Mouse (Mus musculus) embryonic facial prominence, embryonic 12.5 days (tissue): ENCODE results near the gene Manba. TPM values are rescaled to one million over a fixed set of nuclear protein-coding genes. Genes with fewer than 3 reads are reported as not detected.

Source experiments
- ATAC-seq: fragments of 200-750 bp; cut with Nextera tagmentation; 2 replicates; pipeline ENCODE4 v1.8.0; 2017; ENCODE audit not compliant: insufficient number of reproducible peaks, insufficient read depth, low FRiP score, low TSS enrichment
- H3K27ac ChIP-seq: fragments of 300-500 bp; sonication (generic); 2 replicates; pipeline ENCODE4 v1.5.1; 2016; ENCODE audit warnings: mild to moderate bottlenecking
- H3K27me3 ChIP-seq: fragments of 300-500 bp; sonication (generic); 2 replicates; pipeline ENCODE4 v1.6.1; 2016; ENCODE audit warnings: mild to moderate bottlenecking, moderate library complexity
- H3K36me3 ChIP-seq: fragments of 300-500 bp; sonication (generic); 2 replicates; pipeline ENCODE4 v1.6.1; 2016; ENCODE audit warnings: mild to moderate bottlenecking
- H3K4me1 ChIP-seq: fragments of 300-500 bp; sonication (generic); 2 replicates; pipeline ENCODE4 v1.6.1; 2016
- H3K4me2 ChIP-seq: fragments of 300-500 bp; sonication (generic); replicated peaks from 2 replicates; pipeline ENCODE4 v1.6.1; 2016; ENCODE audit warnings: mild to moderate bottlenecking, moderate library complexity
- H3K4me3 ChIP-seq: fragments of 300-500 bp; sonication (generic); 2 replicates; pipeline ENCODE4 v1.5.1; 2016; ENCODE audit warnings: mild to moderate bottlenecking
- H3K9ac ChIP-seq: fragments of 300-500 bp; sonication (generic); 2 replicates; pipeline ENCODE4 v1.6.1; 2016; ENCODE audit warnings: mild to moderate bottlenecking, moderate library complexity
- H3K9me3 ChIP-seq: fragments of 300-500 bp; sonication (generic); 2 replicates; pipeline ENCODE4 v1.6.1; 2016; ENCODE audit warnings: mild to moderate bottlenecking, moderate library complexity
- WGBS: fragments of 180-500 bp; shearing (Covaris S2); methylation state at CpG from one replicate; pipeline ENCODE4 v1.1.7; 2016; 5-methylcytosine and 5-hydroxymethylcytosine counted together
- polyA plus RNA-seq: library from polyadenylated mRNA; unstranded; fragments of >200 nt; fragmentation: Nextera tagmentation; extraction: Ambion mirVana; gene quantifications from 2 replicates; pipeline ENCODE4 v1.2.1, GENCODE M21; 2016

Manba gene
- polyA plus RNA-seq, 1 experiment from 2014 or later = 5.1 TPM

- H3K4me2 ChIP-seq = no peak overlapping the region
- no peaks in the 10 kb centered on the region for H3K27me3 ChIP-seq
- no peak overlapping the region for H3K9ac ChIP-seq
- H3K9me3 ChIP-seq = no peaks in the 10 kb centered on the region
- no peak overlapping the region for H3K27ac ChIP-seq
- no peak for ATAC-seq
- 83% methylated on average over 4 of the region's 5 CpGs for WGBS
- H3K4me1 ChIP-seq = no peaks in the 10 kb centered on the region
- no peak overlapping the region for H3K4me3 ChIP-seq
- no peaks in the 10 kb centered on the region for H3K36me3 ChIP-seq
These were observed 48.7 kb downstream of the Manba start for GRCm38 (mm10) chr3:135534103-135534502.

- no peak for ATAC-seq
- no peaks in the 10 kb centered on the region for H3K27me3 ChIP-seq
- H3K4me1 ChIP-seq = no peaks in the 10 kb centered on the region
- H3K4me2 ChIP-seq = no peak overlapping the region
- no peak overlapping the region for H3K9ac ChIP-seq
- H3K36me3 ChIP-seq = no peaks in the 10 kb centered on the region
- WGBS = 68% methylated on average over 13 of the region's 13 CpGs
- no peak overlapping the region for H3K4me3 ChIP-seq
- H3K9me3 ChIP-seq = no peaks in the 10 kb centered on the region
- no peak overlapping the region for H3K27ac ChIP-seq
These were observed 61.0 kb downstream of the Manba start for GRCm38 (mm10) chr3:135546212-135546923.

DNA sequence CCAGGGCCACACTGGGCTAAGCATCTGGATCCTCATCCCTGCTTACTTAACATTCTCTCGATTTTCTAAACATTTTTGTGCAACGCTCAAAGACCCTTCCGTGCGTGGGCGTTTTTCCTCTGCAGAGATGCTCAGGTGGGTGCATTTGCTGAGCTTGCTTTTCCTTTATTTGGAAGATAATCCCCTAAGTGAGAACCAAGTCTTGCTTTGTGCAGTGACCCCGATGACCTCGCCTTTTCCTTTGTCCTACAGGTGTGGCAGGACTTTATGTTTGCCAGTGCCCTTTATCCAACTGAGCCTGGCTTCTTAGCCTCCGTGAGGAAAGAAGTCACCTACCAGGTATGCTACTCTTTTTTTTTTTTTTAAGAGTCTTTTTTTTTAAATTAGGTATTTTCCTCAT is 61.9 kb downstream of the Manba start:
- H3K9me3 ChIP-seq = no peaks in the 10 kb centered on the region
- 74% methylated on average over 8 of the region's 8 CpGs for WGBS
- no peaks in the 10 kb centered on the region for H3K36me3 ChIP-seq
- no peaks in the 10 kb centered on the region for H3K27me3 ChIP-seq
- no peaks in the 10 kb centered on the region for H3K4me1 ChIP-seq
- ATAC-seq = no peak
- no peak overlapping the region for H3K4me3 ChIP-seq
- H3K27ac ChIP-seq = no peak overlapping the region
- no peak overlapping the region for H3K9ac ChIP-seq
- no peak overlapping the region for H3K4me2 ChIP-seq

- WGBS = 66% methylated on average over 5 of the region's 5 CpGs
- Histone ChIP-seq H3K9me3 (no peaks in the 10 kb centered on the region), H3K4me2 (no peak overlapping the region)
These were observed 67.5 kb downstream of the Manba start for GRCm38 (mm10) chr3:135552874-135553273.

GRCm38 (mm10) chr3:135555192-135555591 is 69.8 kb downstream of the Manba start:
- H3K4me1 ChIP-seq = no peaks in the 10 kb centered on the region
- 75% methylated on average over 6 of the region's 6 CpGs for WGBS
- no peak for ATAC-seq
- H3K4me2 ChIP-seq = no peak overlapping the region
- H3K36me3 ChIP-seq = no peaks in the 10 kb centered on the region
- no peaks in the 10 kb centered on the region for H3K9me3 ChIP-seq
- no peaks in the 10 kb centered on the region for H3K27me3 ChIP-seq
- H3K9ac ChIP-seq = no peak overlapping the region
- no peak overlapping the region for H3K4me3 ChIP-seq
- no peak overlapping the region for H3K27ac ChIP-seq

More at GRCm38 (mm10) chr3:135552874-135553273, 67.5 kb downstream of the Manba start:
- Histone ChIP-seq H3K9ac (no peak overlapping the region), H3K27ac (no peak overlapping the region), H3K4me3 (no peak overlapping the region), H3K27me3 (no peaks in the 10 kb centered on the region), H3K4me1 (no peaks in the 10 kb centered on the region), H3K36me3 (no peaks in the 10 kb centered on the region)
- ATAC-seq = no peak

GRCm38 (mm10) chr3:135556052-135556587 is 70.7 kb downstream of the Manba start:
- Histone ChIP-seq H3K4me3 (no peak overlapping the region), H3K4me2 (no peak overlapping the region), H3K9me3 (no peaks in the 10 kb centered on the region), H3K27ac (no peak overlapping the region), H3K27me3 (no peaks in the 10 kb centered on the region), H3K9ac (no peak overlapping the region), H3K4me1 (no peaks in the 10 kb centered on the region), H3K36me3 (no peaks in the 10 kb centered on the region)
- no peak for ATAC-seq
- WGBS = 81% methylated on average over 7 of the region's 7 CpGs

DNA sequence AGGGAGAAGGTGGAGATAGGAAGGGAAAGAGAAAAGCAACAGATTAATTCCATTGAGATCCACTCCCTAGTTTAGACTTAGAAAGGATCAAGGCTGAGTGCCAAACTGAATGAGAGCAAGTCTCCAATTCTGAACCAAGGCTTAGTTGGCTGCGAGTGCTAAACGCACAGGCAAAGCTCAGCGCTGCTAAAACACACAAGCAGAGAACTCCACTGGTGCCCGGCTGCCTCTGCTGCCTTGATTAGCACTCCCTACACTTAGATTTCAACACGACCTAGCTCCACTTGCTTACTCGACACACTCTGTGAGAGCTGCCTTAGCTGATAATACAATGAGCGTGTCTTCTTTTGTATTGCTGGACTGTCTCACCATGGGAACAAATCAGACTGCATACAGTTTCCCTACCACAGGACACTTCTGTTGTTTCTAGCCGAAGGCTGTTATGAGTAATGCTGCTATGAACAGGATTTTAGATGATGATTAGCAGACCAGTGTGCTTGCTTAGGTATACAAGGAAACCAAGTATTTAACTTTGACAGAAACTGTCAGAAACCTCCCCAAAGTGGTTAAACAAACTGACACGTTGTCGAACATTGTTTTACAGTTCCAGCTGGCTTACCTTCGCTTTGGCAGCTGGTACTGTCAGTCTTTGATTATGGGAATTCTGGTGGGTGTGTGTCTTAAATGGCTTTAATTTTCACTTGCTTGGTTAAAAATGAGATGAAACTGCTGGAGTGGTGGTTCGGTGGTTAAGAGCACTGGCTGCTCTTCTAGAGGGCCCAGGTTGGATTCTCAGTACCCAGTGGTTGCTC is 71.6 kb downstream of the Manba start:
- no peak overlapping the region for H3K4me2 ChIP-seq
- no peaks in the 10 kb centered on the region for H3K4me1 ChIP-seq
- H3K9me3 ChIP-seq = no peaks in the 10 kb centered on the region
- H3K4me3 ChIP-seq = no peak overlapping the region
- H3K36me3 ChIP-seq = no peaks in the 10 kb centered on the region
- H3K27ac ChIP-seq = no peak overlapping the region
- 85% methylated on average over 12 of the region's 12 CpGs for WGBS
- no peak for ATAC-seq
- H3K27me3 ChIP-seq = no peaks in the 10 kb centered on the region
- H3K9ac ChIP-seq = no peak overlapping the region

- Histone ChIP-seq H3K4me2 (no peak overlapping the region), H3K27ac (no peak overlapping the region), H3K4me1 (no peaks in the 10 kb centered on the region), H3K36me3 (no peaks in the 10 kb centered on the region), H3K27me3 (no peaks in the 10 kb centered on the region), H3K9me3 (no peaks in the 10 kb centered on the region), H3K4me3 (no peak overlapping the region), H3K9ac (no peak overlapping the region)
- ATAC-seq = no peak
- WGBS = 77% methylated on average over 7 of the region's 7 CpGs
These were observed 76.6 kb downstream of the Manba start for GRCm38 (mm10) chr3:135562036-135562435.

GRCm38 (mm10) chr3:135563163-135563689 is 77.8 kb downstream of the Manba start:
- Histone ChIP-seq H3K4me2 (no peak overlapping the region), H3K4me1 (no peaks in the 10 kb centered on the region), H3K27ac (no peak overlapping the region), H3K9ac (no peak overlapping the region), H3K4me3 (no peak overlapping the region), H3K36me3 (no peaks in the 10 kb centered on the region), H3K27me3 (no peaks in the 10 kb centered on the region), H3K9me3 (no peaks in the 10 kb centered on the region)
- peak; percentile 52; the same call in 1 of the 2 replicates for ATAC-seq
- 77% methylated on average over 17 of the region's 17 CpGs for WGBS

DNA sequence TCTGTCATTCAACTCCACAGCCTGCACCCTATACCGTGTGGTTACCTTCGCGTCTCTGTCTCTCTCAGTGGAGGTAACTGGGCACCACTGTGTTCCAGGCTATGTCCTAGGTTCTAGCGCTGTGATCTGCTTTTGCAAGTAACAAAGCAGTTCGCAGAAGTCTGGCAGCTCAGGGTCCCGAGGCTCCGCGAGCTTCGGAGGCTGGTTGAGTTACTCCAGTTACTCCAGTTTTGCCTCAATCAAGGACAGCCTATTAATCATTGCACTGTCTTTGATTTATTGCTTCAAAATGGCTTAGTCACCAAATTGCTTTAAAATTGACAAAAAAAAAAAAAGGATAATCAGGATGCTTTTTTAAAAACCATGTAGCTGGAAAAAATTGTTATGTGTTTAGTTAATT is 79.3 kb downstream of the Manba start:
- H3K4me1 ChIP-seq = no peaks in the 10 kb centered on the region
- no peak overlapping the region for H3K4me2 ChIP-seq
- WGBS = 90% methylated on average over 9 of the region's 9 CpGs
- no peaks in the 10 kb centered on the region for H3K27me3 ChIP-seq
- H3K4me3 ChIP-seq = no peak overlapping the region
- ATAC-seq = no peak
- no peaks in the 10 kb centered on the region for H3K36me3 ChIP-seq
- no peak overlapping the region for H3K9ac ChIP-seq
- H3K27ac ChIP-seq = no peak overlapping the region
- H3K9me3 ChIP-seq = no peaks in the 10 kb centered on the region

- Histone ChIP-seq H3K4me1 (no peaks in the 10 kb centered on the region), H3K27ac (no peak overlapping the region), H3K27me3 (no peaks in the 10 kb centered on the region), H3K9ac (no peak overlapping the region), H3K4me3 (no peak overlapping the region), H3K9me3 (no peaks in the 10 kb centered on the region), H3K36me3 (no peaks in the 10 kb centered on the region), H3K4me2 (no peak overlapping the region)
- 91% methylated on average over 4 of the region's 4 CpGs for WGBS
- no peak for ATAC-seq
These were observed 79.9 kb downstream of the Manba start for GRCm38 (mm10) chr3:135565306-135565705.

- Histone ChIP-seq H3K9me3 (no peaks in the 10 kb centered on the region), H3K27ac (no peak overlapping the region), H3K27me3 (no peaks in the 10 kb centered on the region), H3K36me3 (no peaks in the 10 kb centered on the region), H3K4me1 (no peaks in the 10 kb centered on the region), H3K9ac (no peak overlapping the region), H3K4me2 (no peak overlapping the region), H3K4me3 (no peak overlapping the region)
- no peak for ATAC-seq
- WGBS = 81% methylated on average over 6 of the region's 6 CpGs
These were observed 82.5 kb downstream of the Manba start for GRCm38 (mm10) chr3:135567888-135568287.
